Mouse (Mus musculus) testis, postnatal 14 days (tissue): ENCODE results near the gene Ulk4.
"Not testable (repeated sequence)": the region's sequence is repeated elsewhere in the genome, so short reads cannot be mapped to it uniquely, and the experiment has no call there.

Source experiments
- DNase-seq: peaks from one replicate; pipeline ENCODE4 v3.0.0; 2021; ENCODE audit warnings: low spot score

The Ulk4 gene

DNA sequence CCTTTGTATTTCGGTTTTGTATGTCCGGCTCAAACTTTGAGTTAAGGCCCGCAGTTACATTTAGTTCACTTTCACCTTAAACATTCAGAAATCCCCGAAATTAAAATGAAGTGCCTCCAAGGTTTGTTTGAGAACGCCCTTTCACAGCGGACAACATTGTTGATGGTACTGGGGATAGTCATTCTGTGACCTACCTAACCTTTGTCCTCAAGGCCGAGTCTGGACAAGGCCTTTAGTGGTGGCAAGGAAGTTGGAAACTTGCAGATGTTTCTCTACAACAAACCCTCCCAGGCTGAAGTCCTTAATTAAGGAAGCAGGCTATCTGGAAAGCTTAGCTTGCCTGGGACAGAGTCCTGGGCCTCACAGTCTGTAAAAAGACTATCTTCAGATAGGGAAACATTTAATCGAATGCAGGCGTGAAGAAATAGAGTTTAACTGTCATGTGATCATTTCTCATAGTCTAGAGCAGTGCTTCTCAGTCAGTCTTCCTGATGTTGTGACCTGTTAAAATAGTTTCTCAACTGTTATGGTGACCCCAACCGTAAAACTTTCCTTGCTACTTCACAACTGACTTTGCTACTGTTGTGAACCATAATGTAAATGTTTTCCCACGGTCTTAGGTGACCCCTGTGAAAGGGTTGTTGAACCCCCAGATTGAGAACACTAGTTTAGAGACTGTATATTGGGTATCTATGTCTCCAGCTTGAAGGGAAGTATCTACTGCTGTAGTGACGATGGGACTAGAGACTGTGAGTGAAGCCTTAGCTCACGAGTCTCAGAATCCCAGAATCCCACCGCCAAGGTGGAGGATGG, 342.0 kb downstream of the Ulk4 start:
- DNase-seq = no peak

DNA sequence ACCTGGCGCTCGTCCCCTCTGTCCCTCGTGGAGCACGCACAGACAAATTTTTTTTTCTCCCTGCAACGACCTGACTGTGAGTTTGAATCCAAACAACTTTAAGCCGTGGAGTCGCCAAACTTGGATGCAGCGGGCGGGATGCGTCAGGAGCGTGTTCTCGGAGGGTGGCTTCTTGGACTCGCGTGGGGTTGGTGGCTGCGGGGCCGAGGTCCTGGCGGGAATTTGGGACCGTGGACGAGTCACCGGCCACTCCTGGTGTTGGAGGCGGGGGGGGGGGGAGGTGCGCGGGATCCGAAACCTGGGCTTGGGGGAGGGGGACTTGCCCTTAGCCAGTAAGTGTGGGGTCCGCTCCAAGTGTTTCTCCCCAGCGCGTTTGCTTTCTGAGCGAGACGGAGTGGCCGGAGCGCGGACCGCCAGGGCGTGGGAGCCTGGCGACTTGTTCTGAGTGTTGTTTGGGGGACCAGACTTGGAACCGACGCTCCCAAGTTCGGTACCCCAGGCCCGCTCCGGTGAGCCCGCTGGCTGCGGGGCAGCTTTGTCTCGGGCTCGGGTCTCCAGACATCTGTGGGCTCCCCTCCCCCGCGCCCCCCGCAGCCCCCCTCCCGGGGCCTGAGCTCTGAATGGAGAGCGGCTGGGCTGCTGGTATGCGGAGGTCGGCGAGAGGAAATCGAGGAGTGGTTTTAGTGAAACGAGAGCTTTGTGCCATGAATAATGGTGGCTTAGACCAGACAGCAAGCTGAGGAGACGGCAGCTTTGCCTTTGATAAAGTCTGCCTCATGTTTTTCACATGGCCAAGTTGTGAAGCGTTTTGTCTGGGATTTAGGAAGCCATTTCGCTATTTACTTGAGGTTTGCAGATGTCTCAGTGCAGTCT, 342.9 kb downstream of the Ulk4 start:
- peak; percentile 51 for DNase-seq

DNA sequence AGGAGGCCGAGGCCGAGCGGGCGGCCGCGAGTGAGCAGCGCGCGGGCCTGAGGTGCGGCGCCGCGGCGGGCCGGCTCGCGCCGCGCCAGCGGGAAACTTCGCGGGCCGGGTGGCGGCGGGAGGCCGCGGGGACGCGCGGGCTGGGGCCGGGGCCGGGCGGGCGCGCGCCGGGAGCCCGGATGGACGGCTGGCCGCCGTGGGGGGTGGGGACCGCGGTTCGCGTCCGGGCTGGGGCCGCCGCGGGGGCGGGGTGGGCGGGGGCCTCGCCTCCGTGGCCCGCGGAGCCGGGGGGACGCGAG, 343.5 kb downstream of the Ulk4 start:
- no peak for DNase-seq

DNA sequence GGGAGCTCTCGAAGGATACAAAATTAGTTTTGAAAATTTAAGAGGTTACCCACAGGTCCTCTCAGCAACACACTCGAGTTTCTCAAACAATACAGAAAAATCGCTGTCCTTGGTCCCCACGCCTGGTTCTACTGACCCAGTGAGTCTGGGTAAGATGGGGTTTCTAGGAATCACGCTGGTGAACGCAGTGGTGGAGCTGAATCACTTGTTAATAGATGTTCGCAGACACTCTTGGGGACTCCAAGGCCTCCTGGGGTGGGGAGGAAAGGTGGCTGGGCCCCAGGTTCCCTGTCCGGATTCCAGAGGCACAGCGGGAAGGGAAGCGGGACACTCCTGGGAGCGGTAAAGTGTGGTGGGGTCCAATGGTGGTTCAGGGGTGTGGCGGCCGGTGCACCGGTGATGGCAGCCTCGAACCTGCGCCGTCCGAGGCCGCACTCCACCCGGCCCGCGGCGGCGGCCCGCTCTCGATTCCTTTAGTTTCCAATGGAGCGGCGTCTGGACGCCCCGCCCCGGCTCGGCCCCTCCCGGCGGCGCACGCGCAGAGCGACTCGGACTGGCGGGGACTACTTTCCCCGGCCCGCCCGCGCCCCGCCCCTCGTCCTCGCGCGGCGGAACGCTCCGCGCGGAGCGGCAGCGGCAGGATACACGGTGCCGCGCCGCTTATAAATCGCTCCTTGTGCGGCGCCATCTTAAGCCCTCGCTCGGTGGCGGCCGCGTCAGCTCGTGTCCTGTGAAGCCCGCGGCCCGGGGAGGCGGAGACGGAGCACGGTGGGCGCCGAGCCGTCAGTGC, 344.0 kb downstream of the Ulk4 start:
- peak; percentile 96 for DNase-seq

DNA sequence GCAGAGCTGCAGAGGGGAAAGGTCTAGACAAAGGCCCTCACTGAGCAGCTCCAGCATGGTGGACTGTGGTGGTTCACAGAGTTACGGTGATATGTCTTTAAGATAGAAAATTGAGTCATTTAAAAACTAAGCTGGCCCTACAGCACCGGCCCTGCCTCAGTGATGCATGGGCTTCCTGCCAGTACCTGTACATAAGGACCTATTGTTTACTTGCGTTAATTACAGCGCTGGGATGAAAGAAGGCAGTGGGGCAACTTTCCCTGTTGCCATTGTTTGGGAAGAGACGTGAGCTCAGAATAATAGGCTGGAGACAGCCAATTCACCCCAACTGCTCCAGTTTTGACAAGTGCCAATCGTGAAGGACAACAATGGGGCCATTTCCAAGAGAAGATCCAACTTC, 344.6 kb downstream of the Ulk4 start:
- DNase-seq = no peak

DNA sequence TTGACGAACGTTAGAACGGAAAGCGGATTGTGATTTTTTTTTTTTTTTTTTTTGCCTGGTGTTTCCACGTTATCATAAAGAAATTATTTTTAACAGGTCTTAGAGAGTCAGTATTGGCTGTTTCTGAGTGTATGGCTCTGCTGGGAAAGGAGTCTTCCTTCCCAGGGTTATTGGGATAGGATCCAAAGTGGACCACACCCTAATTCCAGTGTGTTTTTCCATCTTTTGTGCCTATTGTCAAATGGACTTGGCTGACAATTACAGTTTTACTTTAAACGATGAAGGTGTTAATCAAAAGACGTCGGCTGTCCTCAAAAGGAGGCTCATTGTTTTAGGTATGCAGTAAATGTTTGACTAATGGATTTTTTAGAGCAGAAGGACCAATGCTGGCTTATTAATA, 346.2 kb downstream of the Ulk4 start:
- DNase-seq = no peak

DNA sequence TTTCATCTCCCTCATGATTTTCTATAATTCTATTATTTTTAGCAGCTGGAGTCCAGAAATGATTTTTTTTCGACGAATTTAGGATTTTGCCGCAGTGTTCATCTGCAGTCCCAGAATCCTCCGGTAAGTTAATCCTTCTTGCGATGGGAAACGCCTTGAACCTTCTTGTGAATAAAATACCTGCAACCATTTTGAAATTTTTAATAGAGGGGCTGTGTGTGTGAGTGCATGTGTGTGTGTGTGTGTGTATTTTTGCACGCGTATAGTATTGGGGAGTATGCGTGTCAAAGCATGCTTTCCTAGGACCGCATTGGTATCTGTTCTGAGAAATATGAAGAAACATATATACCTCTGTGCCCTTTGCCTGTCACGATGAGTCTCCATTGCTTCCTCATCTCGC, 347.0 kb downstream of the Ulk4 start:
- DNase-seq = no peak

DNA sequence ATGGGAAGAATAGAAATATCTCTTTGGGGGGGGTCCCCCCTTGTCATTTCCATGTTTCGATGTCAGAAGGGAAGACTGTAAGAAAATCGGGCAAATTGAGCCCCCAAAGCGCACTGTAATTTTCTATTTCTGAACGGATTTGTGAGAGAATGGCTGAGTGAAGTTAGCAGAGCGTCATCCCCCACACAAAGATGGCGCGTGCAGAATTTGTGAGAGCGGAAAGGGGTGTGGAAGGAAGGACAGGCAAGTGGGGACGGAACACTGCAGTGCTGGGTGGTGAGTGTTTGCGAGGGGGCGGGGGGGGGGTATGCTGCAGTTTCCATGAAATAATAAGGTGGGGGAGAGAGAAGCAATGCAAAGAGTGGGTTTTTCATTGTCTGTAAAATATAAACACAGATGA, 347.9 kb downstream of the Ulk4 start, which contains the start of gene Ctnnb1:
Gene Ctnnb1 (plus strand): TSS at position 136 of the 400 bp plus-strand sequence.
- DNase-seq = no peak

DNA sequence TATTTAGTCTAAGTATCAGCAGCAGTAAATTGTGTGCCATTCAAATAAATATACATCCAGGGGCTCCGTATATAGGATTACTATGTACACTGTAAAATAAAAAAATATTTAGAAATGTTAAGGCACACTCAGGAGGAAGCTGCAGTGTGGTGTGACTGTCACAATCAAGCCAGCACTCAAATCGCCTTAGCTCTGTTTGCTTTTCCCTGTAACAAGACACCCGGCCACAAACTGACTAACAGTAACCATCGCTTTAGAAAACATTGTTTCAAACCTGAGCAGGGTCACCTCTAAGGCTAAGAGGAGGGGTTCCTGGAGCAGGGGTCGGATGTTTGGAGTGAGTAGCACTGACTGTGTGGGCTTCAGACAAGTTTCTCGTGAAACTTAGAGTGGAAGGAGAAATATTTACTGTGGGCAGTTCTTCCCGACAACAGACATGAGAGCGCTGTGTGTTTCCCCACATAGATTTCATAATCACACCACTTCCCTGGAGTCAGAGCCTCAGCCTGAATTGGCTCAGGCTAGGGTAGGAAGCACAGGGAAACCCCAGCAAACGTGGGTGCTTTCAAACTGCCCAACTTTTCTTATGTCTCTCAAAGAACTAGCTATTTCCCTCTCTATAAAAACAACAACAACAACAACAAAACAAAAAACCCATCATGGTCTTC, 349.9 kb downstream of the Ulk4 start:
- DNase-seq = no peak

DNA sequence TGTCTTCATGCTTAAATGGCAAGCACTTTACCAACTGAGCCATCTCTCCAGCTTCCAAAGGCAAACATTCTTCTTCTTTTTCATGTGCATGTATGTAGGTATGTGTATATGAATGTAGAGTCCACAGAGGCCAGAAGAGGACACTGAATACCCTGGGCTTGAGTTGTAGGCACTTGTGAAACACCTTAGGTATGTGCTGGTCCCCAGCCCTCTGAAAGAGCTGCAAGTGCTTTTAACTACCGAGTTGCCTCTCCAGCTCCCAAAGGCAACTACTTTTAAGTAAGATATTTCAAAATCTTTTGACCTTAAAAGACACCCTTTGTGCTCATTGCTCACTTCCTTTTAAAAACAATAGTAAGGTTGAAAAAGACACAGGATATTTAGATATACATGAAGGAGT, 350.9 kb downstream of the Ulk4 start:
- no peak for DNase-seq

DNA sequence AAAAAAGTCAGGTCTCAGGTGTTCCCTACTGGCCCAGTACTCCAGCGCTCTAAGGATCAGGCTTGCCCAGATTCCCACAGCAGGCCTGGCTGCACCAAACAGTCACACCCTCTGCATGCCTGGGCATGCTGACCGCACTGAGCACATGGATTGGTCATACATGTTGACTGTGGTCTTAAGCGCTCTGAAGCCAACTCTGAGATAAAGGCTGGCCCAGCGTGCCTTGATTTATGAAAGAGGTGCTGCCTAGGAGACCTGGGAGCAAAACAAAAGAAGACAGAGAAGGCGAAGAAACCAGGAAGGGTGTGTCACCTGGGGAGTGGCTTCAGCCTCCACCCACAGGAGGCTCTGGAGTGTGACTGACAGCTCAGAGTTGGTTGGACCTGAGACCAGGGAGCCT, 357.9 kb downstream of the Ulk4 start:
- DNase-seq = no peak

DNA sequence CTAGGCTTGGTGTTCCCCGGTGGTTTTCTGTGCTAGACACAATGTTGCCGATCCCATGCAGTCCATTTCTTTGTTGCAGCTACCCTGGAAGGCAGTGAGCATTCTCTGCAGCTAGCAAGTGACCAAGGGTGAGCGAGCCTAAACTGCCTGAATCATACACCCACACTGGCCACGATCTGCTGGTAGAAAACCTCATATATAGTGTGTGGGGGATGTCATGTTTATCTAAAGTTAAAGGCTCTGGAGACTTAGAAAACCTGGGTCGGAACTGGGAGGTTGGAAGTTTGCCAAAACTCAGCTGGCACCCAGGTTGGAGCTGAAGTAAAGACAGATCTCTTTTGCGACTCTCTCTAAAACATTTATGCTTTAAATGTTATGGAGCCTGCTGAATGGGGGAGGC, 358.4 kb downstream of the Ulk4 start:
- DNase-seq = no peak

DNA sequence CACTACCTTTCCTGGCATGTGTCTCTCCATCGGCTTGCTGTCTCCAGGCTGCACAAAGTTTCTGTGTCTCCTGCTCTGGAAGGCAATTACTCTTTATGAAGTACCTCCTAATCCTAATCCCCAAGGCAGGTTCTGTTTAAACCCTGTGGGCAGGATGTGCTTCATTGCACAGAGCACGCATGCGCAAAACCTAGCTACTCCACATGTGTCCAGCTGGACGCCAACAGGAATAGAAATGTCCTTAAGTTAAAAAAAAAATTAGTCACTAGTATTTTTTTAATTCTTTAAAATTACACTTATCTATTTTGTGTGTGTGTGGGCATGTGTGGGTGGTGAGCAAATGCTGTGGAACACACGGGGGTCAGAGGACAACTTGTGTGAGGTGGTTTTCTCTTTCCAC, 358.8 kb downstream of the Ulk4 start:
- no peak for DNase-seq

DNA sequence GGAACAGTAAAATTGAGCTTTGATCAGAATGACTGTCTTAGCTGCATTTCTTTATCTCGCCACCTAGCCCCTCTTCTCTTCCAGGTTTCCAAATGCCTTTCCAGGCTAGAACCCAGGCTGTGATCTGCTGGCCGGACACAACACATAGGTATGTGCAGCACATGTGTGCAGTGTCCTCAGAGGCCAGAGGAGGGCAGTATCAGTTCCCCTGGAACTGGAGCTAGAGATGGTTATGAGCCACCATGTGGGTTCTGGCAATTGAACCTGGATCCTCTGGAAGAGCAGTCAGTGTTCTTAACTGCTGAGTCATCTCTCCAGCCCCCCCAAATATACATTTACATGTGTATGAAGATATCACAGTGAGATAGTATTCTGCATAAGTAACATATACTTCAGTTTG, 359.4 kb downstream of the Ulk4 start:
- not testable (repeated sequence) for DNase-seq

DNA sequence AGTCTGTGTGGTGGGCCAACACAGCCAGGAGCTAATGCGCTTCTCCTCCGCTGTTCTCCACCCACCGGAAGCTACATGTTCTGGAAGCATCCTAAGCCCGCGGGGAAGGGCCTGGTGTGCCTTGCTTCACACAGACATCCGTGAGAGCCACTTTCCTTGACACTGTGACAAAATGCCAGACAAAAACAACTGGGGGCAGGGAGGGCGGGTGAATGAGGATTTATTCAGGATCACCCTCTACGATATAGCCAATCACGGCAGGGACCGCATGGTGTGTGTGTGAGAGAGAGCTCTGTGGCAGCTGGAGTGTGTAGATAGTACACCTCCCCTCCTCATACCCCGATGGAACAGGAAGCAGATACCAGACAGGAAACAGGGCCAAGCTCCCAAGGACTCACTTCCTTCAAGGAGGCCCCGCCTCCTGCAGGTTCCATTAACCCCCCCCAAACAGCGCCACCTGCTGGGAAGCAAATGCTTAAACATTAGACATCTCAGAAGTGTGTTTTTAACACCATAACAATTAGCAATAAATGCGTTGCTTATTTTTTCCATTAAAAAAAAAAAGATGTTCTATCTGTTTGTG, 362.0 kb downstream of the Ulk4 start:
- DNase-seq = peak; percentile 54

DNA sequence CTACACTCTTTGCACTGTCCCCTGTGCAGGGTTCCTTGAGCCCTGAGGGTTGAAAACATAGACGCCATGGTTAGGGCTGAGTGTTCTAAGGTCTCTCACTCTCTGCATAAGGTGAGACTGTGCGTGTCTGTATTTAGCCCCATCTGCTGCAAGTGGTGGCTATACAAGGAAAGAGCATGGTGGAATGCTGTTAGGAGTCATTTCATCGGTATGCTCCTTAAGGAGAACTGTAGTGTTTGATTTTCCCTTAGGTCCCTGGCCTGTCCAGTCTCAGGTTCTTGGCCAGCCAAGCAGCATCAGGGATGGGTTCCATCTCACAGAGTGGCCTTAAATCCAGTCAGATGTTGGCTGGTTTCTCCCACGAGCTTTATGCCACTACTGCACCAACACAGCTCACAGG, 362.6 kb downstream of the Ulk4 start:
- DNase-seq = no peak

DNA sequence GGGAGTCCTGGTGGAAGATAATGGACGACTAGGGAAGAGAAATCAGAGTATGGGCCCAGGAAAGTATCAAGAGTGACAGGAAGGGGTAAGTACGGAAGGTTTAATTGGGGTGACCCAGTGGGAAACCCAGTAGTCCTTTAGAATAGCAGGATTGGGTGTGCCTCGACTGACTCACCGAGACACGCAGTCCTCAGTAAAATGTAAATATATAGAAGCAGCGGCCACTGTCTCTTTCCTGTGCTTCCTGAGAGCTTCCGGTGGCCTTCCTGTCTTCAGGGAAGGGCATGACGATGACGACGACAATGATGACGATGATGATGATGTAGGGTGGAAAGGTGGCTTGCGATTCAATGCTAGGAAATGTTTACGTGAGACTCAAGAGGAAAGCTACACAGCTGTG, 363.8 kb downstream of the Ulk4 start:
- DNase-seq = no peak

DNA sequence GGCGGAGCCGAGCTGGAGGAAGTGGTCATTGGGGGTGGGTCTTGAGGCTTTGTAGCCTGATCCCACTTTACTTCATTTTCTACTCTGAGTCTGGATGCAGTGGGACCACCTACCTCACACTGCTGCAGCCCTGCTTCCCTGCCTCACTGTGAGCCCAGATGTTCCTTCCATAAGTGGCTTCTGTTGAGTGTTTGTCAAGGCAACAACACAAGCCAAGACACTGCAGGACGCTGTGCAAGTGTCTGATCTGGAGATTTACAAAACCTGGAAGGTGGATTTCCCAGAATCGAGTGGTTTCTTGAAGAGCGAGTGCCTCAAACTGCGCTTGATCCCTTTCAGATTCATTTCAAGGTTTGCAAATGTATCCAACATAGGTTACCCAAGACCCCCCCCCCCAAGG, 368.5 kb downstream of the Ulk4 start:
- DNase-seq = no peak
